Mouse (Mus musculus) liver, embryonic 15.5 days (tissue): Measurements from ENCODE around the gene Tirap. TPM values are rescaled to one million over a fixed set of nuclear protein-coding genes. Genes with fewer than 3 reads are reported as not detected.
"Not testable (repeated sequence)": the region's sequence is repeated elsewhere in the genome, so short reads cannot be mapped to it uniquely, and the experiment has no call there.

ENCODE experiments used
- ATAC-seq: fragments of 200-750 bp; cut with Nextera tagmentation; 2 replicates; pipeline ENCODE4 v1.8.0; 2017; ENCODE audit warnings: moderate number of reproducible peaks, mild to moderate bottlenecking, moderate library complexity; ENCODE audit not compliant: insufficient read depth
- H3K27ac ChIP-seq: fragments of 300-500 bp; sonication (generic); replicated peaks from 2 replicates; pipeline ENCODE4 v1.5.1; 2015; ENCODE audit warnings: mild to moderate bottlenecking, inconsistent platforms
- H3K27me3 ChIP-seq: fragments of 300-500 bp; sonication (generic); 2 replicates; pipeline ENCODE4 v1.6.1; 2015; ENCODE audit warnings: mild to moderate bottlenecking, inconsistent platforms
- H3K36me3 ChIP-seq: fragments of 300-500 bp; sonication (generic); replicated peaks from 2 replicates; pipeline ENCODE4 v1.6.1; 2015; ENCODE audit warnings: moderate library complexity, mild to moderate bottlenecking, inconsistent platforms
- H3K4me1 ChIP-seq: fragments of 300-500 bp; sonication (generic); replicated peaks from 2 replicates; pipeline ENCODE4 v1.6.1; 2015; ENCODE audit warnings: inconsistent platforms
- H3K4me2 ChIP-seq: fragments of 300-500 bp; sonication (generic); 2 replicates; pipeline ENCODE4 v1.6.1; 2015; ENCODE audit warnings: moderate library complexity, mild to moderate bottlenecking, inconsistent platforms
- H3K4me3 ChIP-seq: fragments of 300-500 bp; sonication (generic); replicated peaks from 2 replicates; pipeline ENCODE4 v1.5.1; 2015; ENCODE audit warnings: mild to moderate bottlenecking, inconsistent platforms
- H3K9ac ChIP-seq: fragments of 300-500 bp; sonication (generic); 2 replicates; pipeline ENCODE4 v1.6.1; 2015; ENCODE audit warnings: moderate library complexity, mild to moderate bottlenecking, inconsistent platforms
- H3K9me3 ChIP-seq: fragments of 300-500 bp; sonication (generic); replicated peaks from 2 replicates; pipeline ENCODE4 v1.6.1; 2016; ENCODE audit warnings: inconsistent platforms
- WGBS: fragments of 180-500 bp; shearing (Covaris S2); methylation state at CpG from one replicate; pipeline ENCODE4 v1.1.7; 2015; ENCODE audit warnings: mixed read lengths; ENCODE audit not compliant: insufficient replicate concordance; 5-methylcytosine and 5-hydroxymethylcytosine counted together
- polyA plus RNA-seq: library from polyadenylated mRNA; unstranded; fragments of >200 nt; fragmentation: Nextera tagmentation; extraction: Ambion mirVana; gene quantifications from 2 replicates; pipeline ENCODE4 v1.2.1, GENCODE M21; 2015

Tirap gene
- polyA plus RNA-seq, 1 experiment from 2014 or later = 9.1 TPM

GRCm38 (mm10) chr9:35166144-35166797 lies 33.8 kb downstream of the Tirap start:
- peak; percentile 32; the same call in 1 of the 2 replicates for ATAC-seq
- Histone ChIP-seq H3K36me3 (peaks cover 41% of the 10 kb centered on the region), H3K4me3 (no peak overlapping the region), H3K9ac (no peak overlapping the region), H3K27me3 (no peaks in the 10 kb centered on the region), H3K4me2 (no peak overlapping the region), H3K4me1 (peaks cover 10% of the 10 kb centered on the region), H3K27ac (peak overlapping the region; percentile 64; the same call in 1 of the 2 replicates), H3K9me3 (no peaks in the 10 kb centered on the region)
- 42% methylated on average over 3 of the region's 3 CpGs for WGBS

DNA sequence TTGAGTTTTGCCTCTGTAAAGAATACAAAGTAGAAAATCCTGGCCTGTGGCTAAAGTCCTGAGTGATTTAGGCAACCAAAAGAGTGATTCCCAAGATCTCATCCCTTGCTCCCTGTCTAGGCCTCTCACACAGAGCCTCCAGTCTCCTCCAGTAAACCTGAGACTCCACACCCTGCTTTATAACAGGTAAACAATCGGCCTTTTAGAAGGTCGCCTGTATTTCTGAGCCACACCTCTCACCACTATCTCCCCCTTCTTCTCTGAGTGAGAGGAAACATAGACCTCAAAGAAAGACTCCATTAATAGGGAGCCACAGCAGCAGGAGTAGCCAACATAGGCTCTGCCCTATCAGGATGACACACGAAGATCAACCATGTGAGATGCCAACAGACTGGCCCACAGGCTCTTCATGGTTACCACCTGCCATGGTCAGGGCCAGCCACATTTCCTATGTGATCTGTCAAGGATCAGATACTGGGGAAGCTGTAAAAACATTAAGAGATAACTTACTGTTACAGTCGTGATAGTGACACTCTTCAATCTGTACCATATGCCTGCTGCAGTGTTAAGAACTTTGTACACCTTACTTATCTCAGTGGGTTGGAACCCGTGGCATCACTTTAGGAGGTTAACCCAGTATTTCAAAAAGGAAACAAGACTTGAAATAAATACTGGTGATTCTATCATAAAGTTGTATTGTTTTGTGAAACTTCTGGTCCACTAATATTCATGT lies 35.8 kb downstream of the Tirap start:
- ATAC-seq = no peak
- Histone ChIP-seq H3K27me3 (no peaks in the 10 kb centered on the region), H3K9ac (no peak overlapping the region), H3K36me3 (peaks cover 26% of the 10 kb centered on the region), H3K4me1 (peaks cover 10% of the 10 kb centered on the region), H3K9me3 (no peaks in the 10 kb centered on the region), H3K4me2 (no peak overlapping the region), H3K4me3 (no peak overlapping the region), H3K27ac (no peak overlapping the region)
- 42% methylated on average over 5 of the region's 5 CpGs for WGBS

DNA sequence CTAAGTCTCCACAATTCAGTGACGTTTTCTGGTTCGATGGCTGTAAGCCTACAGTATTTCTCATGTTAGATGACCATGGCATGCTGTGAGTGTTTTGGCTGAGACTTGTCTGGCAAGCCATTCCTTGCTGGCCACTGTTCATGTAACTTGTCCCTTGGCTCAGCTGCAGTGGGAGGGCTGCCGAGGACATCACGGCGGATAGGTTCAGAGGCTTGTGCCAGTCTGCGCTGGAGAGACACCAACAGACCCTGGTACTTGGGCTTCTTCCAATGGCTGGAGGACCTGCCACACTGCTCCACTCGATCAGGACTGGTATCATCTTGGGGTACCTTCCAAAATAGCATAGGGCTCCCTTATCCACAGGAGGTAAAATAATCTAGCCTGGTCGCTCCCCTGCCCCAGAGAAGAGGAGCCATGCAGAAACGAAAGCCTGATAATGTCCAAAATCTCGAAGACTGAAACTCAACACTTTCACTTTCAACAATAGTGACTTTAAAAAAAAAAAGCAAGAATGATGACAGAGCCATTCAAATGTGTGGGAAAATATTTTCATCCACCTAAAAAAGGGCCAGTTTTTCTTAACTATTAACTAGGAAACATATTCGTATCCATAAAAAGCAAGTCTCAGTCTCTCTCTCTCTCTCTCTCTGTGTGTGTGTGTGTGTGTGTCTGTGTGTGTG lies 36.9 kb downstream of the Tirap start:
- H3K27me3 ChIP-seq = no peaks in the 10 kb centered on the region
- H3K4me1 ChIP-seq = peaks cover 9% of the 10 kb centered on the region
- H3K4me2 ChIP-seq = no peak overlapping the region
- 81% methylated on average over 11 of the region's 11 CpGs for WGBS
- no peaks in the 10 kb centered on the region for H3K9me3 ChIP-seq
- no peak for ATAC-seq
- no peak overlapping the region for H3K9ac ChIP-seq
- peaks cover 26% of the 10 kb centered on the region for H3K36me3 ChIP-seq
- no peak overlapping the region for H3K4me3 ChIP-seq
- H3K27ac ChIP-seq = no peak overlapping the region

DNA sequence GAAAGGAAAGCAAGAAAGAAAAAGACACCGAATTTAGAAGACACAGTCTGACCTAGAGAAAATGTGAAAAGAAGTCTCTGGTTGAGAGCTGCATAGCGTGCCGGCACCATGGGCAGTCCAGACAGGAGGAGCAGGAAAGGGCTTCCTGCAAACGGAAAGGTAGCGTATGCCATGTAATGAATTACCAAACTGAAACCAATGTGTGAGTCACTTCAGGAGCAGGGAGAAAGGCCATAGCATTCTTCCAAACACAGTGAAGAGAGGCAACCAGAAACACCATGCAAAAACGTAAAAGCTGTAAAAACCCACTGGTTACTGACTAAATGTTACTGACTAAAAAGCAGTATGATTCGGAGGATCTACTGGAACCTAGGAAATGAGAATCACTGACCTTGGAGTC lies 38.4 kb downstream of the Tirap start:
- Histone ChIP-seq H3K9ac (no peak overlapping the region), H3K4me1 (0 out of 2 replicates have a peak, but pooled peaks cover 4% of the 10 kb centered on the region), H3K27ac (no peak overlapping the region), H3K36me3 (peaks cover 26% of the 10 kb centered on the region), H3K4me2 (no peak overlapping the region), H3K9me3 (no peaks in the 10 kb centered on the region), H3K27me3 (no peaks in the 10 kb centered on the region), H3K4me3 (no peak overlapping the region)
- no peak for ATAC-seq
- WGBS = 82% methylated on average over 7 of the region's 7 CpGs

DNA sequence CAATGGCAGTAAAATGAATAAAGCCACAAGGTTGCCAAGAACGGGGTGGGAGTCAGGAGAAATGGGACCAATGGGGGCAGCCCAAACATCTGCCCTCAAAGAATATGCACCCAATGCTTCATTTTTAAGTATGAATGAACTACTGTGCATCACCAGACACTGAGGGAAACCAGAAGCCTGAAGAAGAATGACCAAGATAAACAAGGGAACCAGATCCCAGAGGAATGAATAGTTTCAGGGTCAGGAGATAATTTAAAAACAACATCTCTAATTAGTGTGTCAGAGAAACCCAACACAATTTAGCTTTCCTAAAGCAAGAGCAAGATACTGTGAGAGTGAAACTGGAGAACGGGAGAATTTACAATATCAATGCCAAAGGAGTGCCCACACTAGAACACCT lies 39.4 kb downstream of the Tirap start:
- 67% methylated on average over 2 of the region's 2 CpGs for WGBS
- ATAC-seq = no peak
- Histone ChIP-seq H3K4me2 (no peak overlapping the region), H3K27ac (no peak overlapping the region), H3K4me1 (0 out of 2 replicates have a peak, but pooled peaks cover 4% of the 10 kb centered on the region), H3K4me3 (no peak overlapping the region), H3K27me3 (no peaks in the 10 kb centered on the region), H3K36me3 (peaks cover 26% of the 10 kb centered on the region), H3K9me3 (no peaks in the 10 kb centered on the region), H3K9ac (no peak overlapping the region)

DNA sequence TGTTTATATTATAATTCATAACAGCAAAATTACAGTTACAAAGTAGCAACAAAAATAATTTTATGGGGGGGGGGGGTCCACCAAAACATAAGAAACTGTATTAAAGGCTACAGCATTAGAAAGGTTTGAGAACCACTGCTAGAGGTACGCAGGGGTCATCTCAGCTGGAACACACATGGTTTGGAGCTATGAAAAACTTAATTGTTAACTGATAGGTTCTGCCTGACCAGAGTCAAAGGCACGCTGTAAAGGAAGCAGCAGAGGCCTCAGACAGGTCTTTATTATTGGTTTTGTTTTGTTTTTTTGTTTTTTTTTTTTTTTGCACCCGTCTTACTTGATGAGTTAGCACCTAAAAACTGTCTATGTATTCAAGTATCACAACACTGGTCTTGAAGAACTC lies 41.6 kb downstream of the Tirap start:
- no peak for ATAC-seq
- no peaks in the 10 kb centered on the region for H3K9me3 ChIP-seq
- no peak overlapping the region for H3K4me3 ChIP-seq
- 75% methylated on average over 3 of the region's 3 CpGs for WGBS
- no peak overlapping the region for H3K9ac ChIP-seq
- no peak overlapping the region for H3K27ac ChIP-seq
- H3K4me1 ChIP-seq = no peaks in the 10 kb centered on the region
- no peak overlapping the region for H3K4me2 ChIP-seq
- H3K36me3 ChIP-seq = peaks cover 18% of the 10 kb centered on the region; the same call in 1 of the 2 replicates
- H3K27me3 ChIP-seq = no peaks in the 10 kb centered on the region

- H3K9ac ChIP-seq = no peak overlapping the region
- no peak for ATAC-seq
These were observed 43.2 kb downstream of the Tirap start for GRCm38 (mm10) chr9:35156862-35157261.

GRCm38 (mm10) chr9:35156002-35156710 lies 43.9 kb downstream of the Tirap start:
- Histone ChIP-seq H3K9me3 (no peaks in the 10 kb centered on the region), H3K9ac (no peak overlapping the region), H3K27ac (no peak overlapping the region), H3K4me1 (no peaks in the 10 kb centered on the region), H3K4me3 (no peak overlapping the region), H3K27me3 (no peaks in the 10 kb centered on the region), H3K4me2 (no peak overlapping the region), H3K36me3 (peaks cover 3% of the 10 kb centered on the region; the same call in 1 of the 2 replicates)
- 78% methylated on average over 5 of the region's 5 CpGs for WGBS
- no peak for ATAC-seq

More at GRCm38 (mm10) chr9:35156862-35157261, 43.2 kb downstream of the Tirap start:
- Histone ChIP-seq H3K4me1 (no peaks in the 10 kb centered on the region), H3K36me3 (peaks cover 7% of the 10 kb centered on the region; the same call in 1 of the 2 replicates), H3K27ac (no peak overlapping the region), H3K4me3 (no peak overlapping the region), H3K9me3 (no peaks in the 10 kb centered on the region), H3K27me3 (no peaks in the 10 kb centered on the region), H3K4me2 (no peak overlapping the region)
- WGBS = 78% methylated on average over 4 of the region's 4 CpGs

DNA sequence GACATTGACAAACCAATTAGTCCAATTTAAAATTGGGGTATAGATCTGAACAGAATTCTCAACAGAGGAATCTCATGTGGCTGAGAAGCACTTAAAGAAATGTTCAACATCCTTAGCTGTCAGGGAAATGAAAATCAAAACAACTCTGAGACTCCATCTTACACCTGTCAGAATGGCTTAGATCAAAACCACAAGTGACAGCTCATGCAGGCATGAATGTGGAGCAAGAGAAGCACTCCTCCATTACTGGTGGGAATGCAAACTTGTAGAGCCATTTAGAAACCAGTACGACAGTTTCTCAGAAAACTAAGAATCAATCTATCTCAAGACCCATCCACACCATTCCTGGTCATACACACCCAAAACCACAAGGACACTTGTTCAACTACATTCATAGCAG lies 47.2 kb downstream of the Tirap start:
- H3K27ac ChIP-seq = no peak overlapping the region
- H3K4me3 ChIP-seq = no peak overlapping the region
- H3K4me2 ChIP-seq = no peak overlapping the region
- H3K36me3 ChIP-seq = no peaks in the 10 kb centered on the region; the same call in 1 of the 2 replicates
- H3K4me1 ChIP-seq = no peaks in the 10 kb centered on the region
- H3K27me3 ChIP-seq = no peaks in the 10 kb centered on the region
- no peaks in the 10 kb centered on the region for H3K9me3 ChIP-seq
- WGBS = 48% methylated on average over 1 of the region's 1 CpGs
- no peak overlapping the region for H3K9ac ChIP-seq
- ATAC-seq = no peak

DNA sequence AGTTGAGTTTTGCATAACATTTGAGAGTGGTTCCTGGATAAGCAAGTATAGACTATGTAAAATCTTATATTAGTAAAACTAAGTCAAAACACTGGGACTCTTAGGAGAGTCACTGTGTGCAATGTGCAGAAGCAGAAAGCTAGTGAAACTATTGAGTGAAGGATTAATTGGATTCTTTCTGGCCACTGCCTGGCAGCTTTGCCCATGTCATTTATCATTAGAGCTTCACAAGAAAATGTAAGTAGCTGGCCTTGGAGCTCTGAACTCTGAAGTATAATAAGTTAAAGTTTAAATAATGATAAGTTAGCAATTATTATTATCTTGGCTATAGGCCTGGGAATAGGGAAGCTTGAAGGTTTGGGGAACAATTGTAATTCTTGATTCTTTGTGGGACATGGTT lies 51.3 kb downstream of the Tirap start:
- not testable (repeated sequence) for H3K27ac ChIP-seq, ATAC-seq

GRCm38 (mm10) chr9:35147261-35147660 lies 52.8 kb downstream of the Tirap start:
- not testable (repeated sequence) for H3K27me3 ChIP-seq, H3K4me3 ChIP-seq, H3K36me3 ChIP-seq, H3K9ac ChIP-seq, H3K27ac ChIP-seq, H3K4me2 ChIP-seq, H3K4me1 ChIP-seq, H3K9me3 ChIP-seq, ATAC-seq
- 85% methylated on average over 14 of the region's 14 CpGs for WGBS

More for the DNA sequence above, 51.3 kb downstream of the Tirap start:
- H3K4me1 ChIP-seq, H3K4me3 ChIP-seq, H3K9ac ChIP-seq, H3K4me2 ChIP-seq, H3K9me3 ChIP-seq, H3K27me3 ChIP-seq, H3K36me3 ChIP-seq: not testable (repeated sequence)
